Mouse (Mus musculus): Measurements from ENCODE around the gene Rpap2.

- TF ChIP-seq GATA1 (IDR thresholded peaks at IDR 0.05; ENCODE audit: borderline replicate concordance, low read length) (no peak), FLI1 (IDR thresholded peaks at IDR 0.05; ENCODE audit: low read length) (no peak)
Observed at GRCm38 (mm10) chr5:107678392-107678791, 81.2 kb downstream of the Rpap2 start.

Measured in megakaryocyte, embryonic 14.5 days (primary cell).